Mouse (Mus musculus): ENCODE data around the gene Mnd1.

Gene Mnd1

DNA sequence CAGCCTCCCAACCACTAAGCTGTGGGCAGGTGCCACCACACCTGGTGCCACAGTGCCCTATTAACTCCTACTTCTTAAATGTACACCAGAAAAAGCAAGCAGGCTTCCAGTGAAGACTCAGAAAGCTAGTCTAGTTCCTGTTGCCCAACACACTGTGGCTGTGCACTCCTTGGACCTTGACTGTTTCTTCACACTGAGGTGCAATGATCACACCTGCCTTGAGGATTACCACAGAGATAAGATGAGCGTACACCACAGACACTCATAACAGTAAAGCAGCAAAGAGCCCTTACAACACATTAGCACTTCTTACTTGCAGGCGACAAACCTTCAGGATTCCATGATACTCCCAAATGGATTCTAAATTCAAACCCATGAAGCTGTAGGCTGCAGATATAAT is 62.7 kb downstream of the Mnd1 start:
- DNase-seq (ENCODE audit: low read depth, low spot score) = no peak

DNA sequence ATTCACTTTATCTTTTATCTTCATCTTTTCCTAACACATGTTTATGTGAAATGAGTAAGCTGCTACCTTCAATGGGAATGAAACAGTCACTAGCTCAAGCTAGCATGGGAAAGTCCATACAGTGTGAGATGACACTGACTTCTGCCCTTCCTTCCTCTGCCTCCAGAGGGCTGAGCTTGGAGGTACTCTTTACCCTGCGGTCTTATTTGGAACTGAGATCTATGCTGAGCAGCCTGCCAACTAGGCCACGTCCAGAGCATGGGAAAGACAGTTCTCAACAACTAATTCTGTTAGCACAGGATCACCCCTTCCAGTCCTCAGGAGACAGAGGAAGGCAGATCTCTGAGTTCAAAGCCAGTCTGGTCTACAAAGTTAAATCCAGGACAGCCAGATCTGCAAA is 64.6 kb downstream of the Mnd1 start:
- DNase-seq (ENCODE audit: low read depth, low spot score) = no peak

- DNase-seq (ENCODE audit: low read depth, low spot score) = no peak
Observed at GRCm38 (mm10) chr3:84086921-84087320, 68.7 kb downstream of the Mnd1 start.

DNA sequence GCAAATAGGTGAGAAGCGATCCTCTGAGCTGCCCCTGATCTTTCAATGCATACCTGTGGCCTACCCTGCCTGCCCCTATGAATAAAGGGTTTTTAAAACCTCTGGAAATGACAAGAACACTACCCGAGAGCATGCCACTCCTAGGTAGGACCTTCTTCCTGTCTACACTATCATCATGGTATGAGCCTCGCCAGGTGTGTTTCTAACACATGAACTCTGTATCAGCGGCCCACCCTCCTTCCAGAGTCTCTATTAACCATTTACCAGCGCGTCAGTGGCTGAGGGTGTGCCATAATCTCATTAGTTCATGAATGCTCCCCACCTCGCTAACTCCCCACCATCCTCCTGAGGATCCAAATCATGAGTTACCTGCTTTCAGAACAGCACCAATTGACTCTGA is 69.2 kb downstream of the Mnd1 start:
- no peak for DNase-seq (ENCODE audit: low read depth, low spot score)

DNA sequence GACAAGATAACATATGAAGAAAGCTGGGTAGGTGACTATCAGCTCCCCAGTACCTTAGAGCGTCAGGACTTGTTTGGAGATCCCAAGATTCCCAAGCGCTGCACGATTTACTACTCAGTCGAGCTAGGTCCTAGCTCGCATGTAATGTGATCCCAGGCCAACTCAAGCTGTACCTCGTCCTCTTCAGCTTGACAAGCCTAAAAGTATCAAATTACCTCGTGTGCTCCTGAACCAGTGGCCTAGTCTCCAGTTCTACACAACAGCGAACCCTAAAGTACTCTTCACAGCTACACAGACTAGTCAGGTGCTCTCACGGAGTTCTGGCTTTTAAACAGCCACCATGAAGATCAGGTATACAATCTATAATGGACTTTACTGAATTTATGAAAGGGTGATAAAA is 70.2 kb downstream of the Mnd1 start:
- no peak for DNase-seq (ENCODE audit: low read depth, low spot score)

GRCm38 (mm10) chr3:84081208-84081722 is 74.3 kb downstream of the Mnd1 start:
- no peak for DNase-seq (ENCODE audit: low read depth, low spot score)

DNA sequence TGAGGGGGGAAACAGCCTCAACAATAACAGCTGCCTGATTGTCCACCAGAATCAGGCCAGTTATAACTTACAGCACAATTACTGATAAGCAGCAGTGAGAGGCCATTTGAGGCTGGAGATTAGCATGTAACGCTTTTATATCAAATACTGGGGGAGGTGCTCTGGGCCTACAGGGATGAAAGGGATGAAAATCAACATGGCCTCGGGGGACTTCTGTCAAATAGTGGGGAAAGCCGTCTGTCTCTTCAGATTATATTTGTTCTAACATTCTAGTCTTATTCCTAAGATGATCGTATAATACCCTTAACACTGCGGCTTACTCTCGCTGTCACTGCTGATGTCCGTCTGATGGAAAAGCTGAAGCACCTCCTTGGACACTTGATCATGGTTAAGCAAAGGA is 75.5 kb downstream of the Mnd1 start:
- no peak for DNase-seq (ENCODE audit: low read depth, low spot score)

DNA sequence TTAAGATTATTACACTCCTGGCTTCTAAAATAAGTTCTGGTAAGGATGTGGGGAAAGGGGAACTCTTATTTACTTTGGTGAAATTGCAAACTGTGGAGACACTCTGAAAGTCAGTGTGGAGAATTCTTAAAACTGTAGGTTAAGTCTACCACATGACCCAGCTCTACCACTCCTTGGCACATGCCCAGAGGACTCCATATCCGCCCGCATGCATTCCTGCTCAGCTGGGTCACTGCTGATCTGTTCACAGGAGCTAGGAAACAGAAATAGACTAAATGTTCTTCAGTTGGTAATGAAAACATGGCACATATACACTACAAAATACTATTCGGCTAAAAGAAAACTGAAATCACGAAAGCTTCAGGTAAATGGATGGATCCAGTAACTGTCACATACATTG is 78.1 kb downstream of the Mnd1 start:
- DNase-seq (ENCODE audit: low read depth, low spot score) = no peak

- DNase-seq (ENCODE audit: low read depth, low spot score) = no peak
Observed at GRCm38 (mm10) chr3:84076543-84077332, 78.8 kb downstream of the Mnd1 start.

GRCm38 (mm10) chr3:84075516-84075915 is 80.1 kb downstream of the Mnd1 start:
- no peak for DNase-seq (ENCODE audit: low read depth, low spot score)

DNA sequence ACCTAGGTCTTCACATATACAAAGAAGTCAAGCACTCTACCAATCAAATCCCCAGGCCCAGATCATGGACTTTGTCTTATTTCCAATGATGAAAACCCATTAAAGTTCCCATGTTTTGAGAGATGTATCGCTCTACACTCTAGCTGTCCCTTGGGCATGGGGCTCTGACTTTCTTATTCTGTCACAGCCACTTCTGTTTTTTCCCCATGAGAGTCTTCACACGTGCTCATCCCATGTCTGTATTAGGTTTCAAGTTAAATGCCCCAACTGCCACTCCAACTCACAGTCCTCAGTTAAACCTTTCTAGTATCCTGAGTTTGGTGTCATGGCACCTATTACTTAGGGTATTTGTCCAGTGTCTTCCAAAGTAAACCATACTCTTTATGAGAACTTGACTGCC is 80.8 kb downstream of the Mnd1 start:
- no peak for DNase-seq (ENCODE audit: low read depth, low spot score)

GRCm38 (mm10) chr3:84071641-84072040 is 83.9 kb downstream of the Mnd1 start:
- no peak for DNase-seq (ENCODE audit: low read depth, low spot score)

DNA sequence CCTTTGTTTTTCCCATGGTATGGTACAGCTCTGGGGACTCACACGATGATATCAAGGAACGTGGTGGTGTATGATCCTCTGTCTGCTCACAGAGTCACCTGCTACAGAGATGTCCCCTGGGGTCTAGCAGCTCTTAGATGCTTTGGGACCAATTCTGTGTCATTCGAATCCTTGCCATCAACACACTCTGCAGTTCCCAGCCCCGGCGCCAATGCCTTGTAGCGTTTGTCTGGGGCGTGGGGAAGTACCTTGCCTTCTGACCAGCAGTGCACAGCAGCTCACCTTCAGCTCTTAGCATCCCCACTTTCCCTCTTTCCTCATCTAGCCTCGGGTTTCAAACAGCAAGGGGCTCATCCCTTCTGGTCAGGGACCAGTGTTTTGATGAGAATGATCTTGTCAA is 84.8 kb downstream of the Mnd1 start:
- DNase-seq (ENCODE audit: low read depth, low spot score) = no peak

DNA sequence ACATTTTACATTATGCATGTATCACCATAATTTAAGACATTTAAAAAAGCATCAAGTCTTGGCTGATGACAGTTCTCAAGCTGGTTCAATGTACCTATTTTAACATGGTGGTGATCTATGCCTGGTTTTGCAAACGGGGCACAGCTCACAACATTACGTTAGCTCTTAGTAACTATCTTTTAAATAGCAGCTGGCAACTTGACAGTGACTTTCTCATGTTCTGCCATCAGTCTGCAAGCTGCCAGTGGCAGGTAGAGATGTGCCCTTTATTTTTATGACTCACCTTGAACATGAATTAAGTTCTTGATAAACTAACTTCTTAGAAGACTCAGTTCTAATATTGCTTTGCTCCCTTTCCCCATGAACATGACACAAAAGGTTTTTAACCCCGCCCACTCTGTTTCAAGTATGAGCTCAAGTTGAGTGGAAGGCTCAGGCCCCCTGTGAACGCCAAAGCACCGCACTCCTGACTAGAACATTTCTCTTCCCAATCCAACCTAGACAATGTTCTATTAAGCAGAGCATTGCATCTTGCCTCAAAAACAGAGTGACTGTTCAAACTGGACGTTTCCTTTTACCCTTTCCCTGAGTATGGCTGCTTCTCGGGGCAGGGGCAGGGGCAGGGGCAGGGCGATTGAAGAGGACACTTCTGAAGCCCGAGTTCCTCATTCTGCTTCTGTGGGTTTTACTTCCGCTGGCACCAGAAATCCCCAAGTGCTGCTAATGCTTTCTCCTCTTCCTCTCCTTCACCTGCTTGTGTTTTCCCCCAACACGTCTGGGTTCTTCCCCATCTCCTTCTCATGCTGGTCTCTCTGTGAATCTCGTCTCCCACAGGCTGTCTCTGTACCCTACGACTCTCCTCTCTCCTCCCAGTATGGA is 86.5 kb downstream of the Mnd1 start:
- DNase-seq (ENCODE audit: low read depth, low spot score) = no peak

DNA sequence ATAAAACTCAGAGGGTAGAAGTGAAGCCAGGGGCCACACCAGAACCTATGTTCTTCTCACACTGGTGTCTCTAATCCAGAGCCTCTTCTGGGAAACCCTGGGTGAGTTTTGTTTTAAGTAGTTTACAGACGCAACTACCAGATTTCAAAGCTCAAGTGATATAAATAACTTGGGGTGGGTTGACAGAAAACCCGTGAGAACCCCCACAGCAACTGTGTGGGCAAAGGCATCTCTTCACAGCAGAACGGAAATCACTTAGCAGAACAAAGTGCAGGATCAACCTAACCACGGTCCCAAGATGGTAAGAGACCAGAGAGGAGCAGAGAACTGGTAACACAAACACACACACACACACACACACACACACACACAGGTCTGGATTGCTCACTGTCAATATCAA is 89.8 kb downstream of the Mnd1 start:
- no peak for DNase-seq (ENCODE audit: low read depth, low spot score)

GRCm38 (mm10) chr3:84063369-84063914 is 92.1 kb downstream of the Mnd1 start:
- DNase-seq (ENCODE audit: low read depth, low spot score) = no peak

GRCm38 (mm10) chr3:84061523-84062453 is 93.8 kb downstream of the Mnd1 start:
- no peak for DNase-seq (ENCODE audit: low read depth, low spot score)

- no peak for DNase-seq (ENCODE audit: low read depth, low spot score)
Observed at GRCm38 (mm10) chr3:84060946-84061345, 94.6 kb downstream of the Mnd1 start.

DNA sequence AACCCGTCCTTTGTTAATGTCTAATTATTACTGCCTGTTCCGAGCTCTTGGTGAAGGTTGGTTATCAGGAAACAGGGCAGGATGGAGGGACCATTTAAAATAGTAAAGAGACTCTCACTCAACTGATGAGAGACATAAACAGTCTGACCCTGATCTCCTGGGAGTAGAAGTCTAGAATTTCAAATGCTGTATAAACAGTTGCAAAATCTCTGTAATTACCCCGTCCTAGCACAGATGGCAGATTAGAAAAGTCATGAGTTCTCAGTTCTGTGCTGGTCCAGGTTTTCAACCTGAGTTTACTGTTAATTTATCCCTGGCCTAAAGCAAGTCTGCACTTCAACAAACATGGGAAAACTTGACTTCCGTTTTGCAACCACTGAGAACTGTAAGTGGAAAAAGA is 95.5 kb downstream of the Mnd1 start:
- DNase-seq (ENCODE audit: low read depth, low spot score) = no peak

DNA sequence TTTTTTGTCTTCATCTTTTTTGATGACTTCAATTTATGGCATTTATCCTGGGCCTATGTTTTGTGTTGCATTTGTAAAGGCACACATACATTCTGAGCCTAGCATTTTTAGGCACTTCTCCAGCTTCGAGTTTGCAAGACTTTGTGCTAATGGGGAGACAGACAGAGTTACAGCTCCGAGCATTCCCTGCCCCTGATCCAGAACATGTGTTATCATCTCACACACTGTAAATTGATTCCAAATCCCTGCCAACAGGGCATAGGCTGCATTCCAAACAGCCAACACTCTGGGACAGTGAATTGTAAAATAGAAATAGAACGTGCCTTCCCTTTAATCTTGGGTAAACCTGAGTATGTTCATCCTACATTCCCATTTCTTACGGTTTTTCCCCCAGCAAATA is 95.9 kb downstream of the Mnd1 start:
- DNase-seq (ENCODE audit: low read depth, low spot score) = no peak

GRCm38 (mm10) chr3:84059261-84059660 is 96.3 kb downstream of the Mnd1 start:
- no peak for DNase-seq (ENCODE audit: low read depth, low spot score)

Data from retina, adult 2 months (tissue).